Mouse (Mus musculus): ENCODE data around the gene Aadac. TPM values are rescaled to one million over a fixed set of nuclear protein-coding genes. Genes with fewer than 3 reads are reported as not detected.

Aadac gene
- polyA plus RNA-seq (2016; fragmentation: Nextera tagmentation; extraction: Ambion mirVana): not detected in 2 replicates

GRCm38 (mm10) chr3:60025417-60025816 lies at the start of gene Aadac:
TSS of gene Aadac (plus strand) at chr3:60025717.
- WGBS: 90% methylated on average over 1 of the region's 1 CpGs

DNA sequence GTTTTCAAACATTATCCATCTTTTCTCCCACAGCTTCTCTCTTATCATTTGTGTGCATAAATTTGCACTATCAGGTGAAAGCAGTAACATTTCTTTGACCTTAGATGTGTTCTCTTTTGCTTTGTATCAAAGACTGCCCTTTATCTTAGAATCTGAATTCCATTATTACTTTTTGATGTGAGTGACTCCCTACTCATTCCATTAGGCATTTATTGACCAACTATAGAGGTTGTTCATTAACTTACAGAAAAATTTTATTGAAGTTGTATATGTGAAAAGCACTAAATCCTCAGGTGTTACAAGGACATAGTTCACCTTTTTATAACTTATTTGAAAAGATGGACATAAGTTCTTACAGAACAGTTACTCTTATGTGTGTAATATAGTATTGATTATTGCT lies 21.9 kb upstream of the Aadac start:
- no peaks in the 10 kb centered on the region for H3K4me1 ChIP-seq
- no peak overlapping the region for H3K4me3 ChIP-seq
- H3K36me3 ChIP-seq: no peaks in the 10 kb centered on the region
- H3K27me3 ChIP-seq: no peaks in the 10 kb centered on the region
- H3K9me3 ChIP-seq (replicated peaks): no peaks in the 10 kb centered on the region
- H3K4me2 ChIP-seq (replicated peaks): no peak overlapping the region
- ATAC-seq (ENCODE audit: low FRiP score): no peak
- no peak overlapping the region for H3K9ac ChIP-seq
- no peak overlapping the region for H3K27ac ChIP-seq

More at GRCm38 (mm10) chr3:60025417-60025816, at the start of gene Aadac:
- ATAC-seq (ENCODE audit: low FRiP score): no peak
- no peak within 1 kb of the TSS for H3K9ac ChIP-seq
- no peaks in the 10 kb centered on the region for H3K36me3 ChIP-seq
- no peaks in the 10 kb centered on the region for H3K27me3 ChIP-seq
- no peaks in the 10 kb centered on the region for H3K9me3 ChIP-seq (replicated peaks)
- no peak within 1 kb of the TSS for H3K27ac ChIP-seq
- no peak within 1 kb of the TSS for H3K4me2 ChIP-seq (replicated peaks)
- no peak within 1 kb of the TSS for H3K4me3 ChIP-seq
- no peaks in the 10 kb centered on the region for H3K4me1 ChIP-seq

DNA sequence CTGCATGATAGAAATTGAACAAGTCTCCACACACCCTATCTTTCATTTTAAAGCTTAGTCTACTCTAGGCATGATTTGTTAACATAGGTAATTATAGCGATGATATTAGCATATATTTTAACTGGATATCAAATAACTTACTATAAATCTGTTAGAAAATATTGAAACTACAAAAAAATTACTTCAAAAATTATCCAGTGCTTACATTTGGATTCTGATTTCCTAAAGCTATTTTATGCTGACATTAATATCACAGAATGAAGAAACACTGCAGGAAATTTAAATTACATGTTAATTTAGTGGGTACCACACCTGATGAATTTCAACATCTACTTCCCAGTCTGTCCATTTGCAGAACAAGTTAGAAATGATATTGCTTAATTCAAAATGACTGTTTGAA lies 19.1 kb upstream of the Aadac start, which contains the start of gene Aadacl2:
Aadacl2 (plus strand) TSS at position 301 of the 400 bp plus-strand sequence.
- Histone ChIP-seq H3K9me3 (replicated peaks) (no peaks in the 10 kb centered on the region), H3K4me1 (no peaks in the 10 kb centered on the region), H3K27me3 (no peaks in the 10 kb centered on the region), H3K9ac (no peak within 1 kb of the TSS), H3K4me2 (replicated peaks) (no peak within 1 kb of the TSS), H3K4me3 (no peak within 1 kb of the TSS), H3K27ac (no peak within 1 kb of the TSS), H3K36me3 (no peaks in the 10 kb centered on the region)
- ATAC-seq (ENCODE audit: low FRiP score): no peak
- WGBS: 85% methylated on average over 1 of the region's 1 CpGs

DNA sequence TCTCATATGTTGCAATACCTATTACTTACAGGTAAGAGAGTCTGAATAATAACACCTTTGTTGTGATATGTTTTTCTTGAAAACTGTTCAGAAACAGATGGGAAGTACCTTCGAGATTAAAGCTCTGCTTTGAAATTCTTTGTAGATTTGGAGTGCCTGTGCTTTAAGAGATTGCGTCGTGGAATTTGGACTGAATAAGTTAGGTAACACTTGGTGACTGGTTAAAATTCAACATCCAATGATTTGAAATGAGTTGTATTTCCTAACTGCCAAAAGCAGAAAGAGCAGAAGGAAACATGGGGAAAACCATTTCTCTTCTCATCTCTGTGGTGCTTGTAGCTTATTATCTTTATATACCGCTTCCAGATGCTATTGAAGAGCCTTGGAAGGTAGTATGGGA lies 6.0 kb downstream of the Aadac start:
- no peak for ATAC-seq (ENCODE audit: low FRiP score)
- Histone ChIP-seq H3K4me3 (no peak overlapping the region), H3K9ac (no peak overlapping the region), H3K27ac (no peak overlapping the region), H3K4me2 (replicated peaks) (no peak overlapping the region), H3K4me1 (no peaks in the 10 kb centered on the region), H3K36me3 (no peaks in the 10 kb centered on the region), H3K27me3 (no peaks in the 10 kb centered on the region), H3K9me3 (replicated peaks) (no peaks in the 10 kb centered on the region)
- 91% methylated on average over 4 of the region's 4 CpGs for WGBS

DNA sequence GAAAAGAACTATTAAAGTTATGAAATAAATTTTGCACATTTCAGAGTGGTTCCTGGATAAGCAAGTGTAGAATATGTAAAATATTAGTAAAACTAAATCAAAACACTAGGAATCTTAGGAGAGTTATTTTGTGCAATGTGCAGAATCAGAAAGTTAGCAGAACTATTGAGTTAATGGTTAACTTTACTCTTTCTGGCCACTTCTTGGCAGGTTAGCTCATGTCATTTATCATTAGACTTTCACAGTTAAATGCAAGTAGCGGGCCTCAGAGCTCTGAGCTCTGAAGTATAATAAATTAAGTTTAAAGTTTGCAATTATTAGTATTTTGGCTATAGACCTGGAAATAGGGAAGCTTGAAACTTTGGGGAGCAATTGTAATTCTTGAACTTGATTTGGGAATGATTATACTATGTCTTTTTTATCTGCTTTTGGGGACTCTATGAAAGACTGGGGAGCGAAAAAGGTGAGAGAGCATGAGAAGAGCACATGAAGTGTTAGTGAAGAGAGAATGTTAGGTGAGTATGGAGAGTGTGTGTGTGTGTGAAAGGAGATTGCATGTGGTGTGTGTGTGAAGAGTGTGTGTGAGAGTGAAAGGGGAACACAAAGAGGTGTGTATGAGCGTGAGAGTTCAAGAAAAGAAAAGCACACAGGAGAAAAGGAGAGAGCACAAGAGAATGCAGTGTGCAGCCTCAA lies 20.9 kb downstream of the Aadac start:
- Histone ChIP-seq H3K36me3 (no peaks in the 10 kb centered on the region), H3K27me3 (no peaks in the 10 kb centered on the region), H3K9me3 (replicated peaks) (no peaks in the 10 kb centered on the region), H3K4me2 (replicated peaks) (no peak overlapping the region), H3K4me3 (no peak overlapping the region), H3K9ac (no peak overlapping the region), H3K4me1 (no peaks in the 10 kb centered on the region), H3K27ac (no peak overlapping the region)
- WGBS: 86% methylated on average over 3 of the region's 3 CpGs
- ATAC-seq (ENCODE audit: low FRiP score): no peak

DNA sequence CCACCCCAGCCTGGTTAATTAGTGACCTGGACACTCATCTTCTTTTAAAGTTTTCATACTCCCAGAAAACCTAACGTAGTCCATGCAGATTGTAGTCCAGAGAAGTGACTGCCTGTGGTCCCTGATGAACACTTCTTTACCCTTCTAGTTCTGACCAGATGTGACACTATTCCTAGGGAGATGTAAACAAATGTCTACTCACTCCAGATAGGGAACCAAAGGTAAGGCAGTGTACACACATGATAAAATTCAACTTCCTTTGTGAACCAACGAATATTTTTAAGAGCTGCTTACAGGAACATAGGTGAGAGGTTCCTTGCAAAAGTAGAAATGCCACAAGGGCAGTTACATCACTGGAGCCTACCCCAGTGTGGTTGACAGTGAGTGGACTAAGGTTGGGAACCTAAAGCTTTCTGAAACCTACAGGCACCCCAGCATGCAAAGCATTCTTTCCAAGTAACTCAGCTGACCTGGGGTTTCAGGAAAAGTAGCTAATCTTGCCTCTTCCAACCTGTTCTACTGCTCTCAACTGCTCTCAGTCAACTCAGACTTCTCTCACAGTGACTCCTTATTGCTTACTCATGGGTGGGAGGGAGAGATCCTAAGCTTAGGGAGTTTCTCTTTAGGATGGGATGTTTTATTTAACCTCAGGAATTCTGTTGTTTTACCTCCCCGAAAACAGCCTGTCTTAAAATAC lies 27.9 kb downstream of the Aadac start:
- no peak overlapping the region for H3K9ac ChIP-seq
- H3K27me3 ChIP-seq: no peaks in the 10 kb centered on the region
- no peak overlapping the region for H3K27ac ChIP-seq
- H3K9me3 ChIP-seq (replicated peaks): no peaks in the 10 kb centered on the region
- no peaks in the 10 kb centered on the region for H3K4me1 ChIP-seq
- H3K4me3 ChIP-seq: no peak overlapping the region
- no peaks in the 10 kb centered on the region for H3K36me3 ChIP-seq
- no peak overlapping the region for H3K4me2 ChIP-seq (replicated peaks)
- no peak for ATAC-seq (ENCODE audit: low FRiP score)
- 83% methylated on average over 3 of the region's 3 CpGs for WGBS

- no peaks in the 10 kb centered on the region for H3K9me3 ChIP-seq (replicated peaks)
Observed at GRCm38 (mm10) chr3:60053931-60054330, 28.4 kb downstream of the Aadac start.

DNA sequence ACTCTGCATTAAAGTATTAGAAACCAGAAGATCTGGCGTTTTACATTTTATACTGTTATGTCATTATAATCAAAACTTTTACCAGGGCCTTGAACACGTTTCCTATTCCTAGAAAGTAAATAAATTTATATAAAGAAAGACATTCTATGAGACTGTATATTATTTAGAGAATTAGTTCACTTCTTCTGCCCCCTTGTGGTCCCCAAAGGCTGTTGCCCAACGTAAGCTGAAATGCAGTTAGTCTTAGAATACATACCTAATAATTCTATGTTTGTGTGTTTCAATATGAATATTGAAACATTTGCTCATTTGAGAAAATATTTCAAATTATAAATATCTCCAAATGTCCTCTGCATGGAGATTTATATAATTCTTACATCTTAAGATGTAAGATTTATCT lies 30.9 kb downstream of the Aadac start:
- Histone ChIP-seq H3K27ac (no peak overlapping the region), H3K27me3 (no peaks in the 10 kb centered on the region), H3K36me3 (no peaks in the 10 kb centered on the region), H3K4me2 (replicated peaks) (no peak overlapping the region), H3K9ac (no peak overlapping the region), H3K4me3 (no peak overlapping the region), H3K9me3 (replicated peaks) (no peaks in the 10 kb centered on the region), H3K4me1 (no peaks in the 10 kb centered on the region)
- no peak for ATAC-seq (ENCODE audit: low FRiP score)
- WGBS: 28% methylated on average over 3 of the region's 3 CpGs

More at GRCm38 (mm10) chr3:60053931-60054330, 28.4 kb downstream of the Aadac start:
- no peak for ATAC-seq (ENCODE audit: low FRiP score)
- Histone ChIP-seq H3K9ac (no peak overlapping the region), H3K4me3 (no peak overlapping the region), H3K27ac (no peak overlapping the region), H3K36me3 (no peaks in the 10 kb centered on the region), H3K4me2 (replicated peaks) (no peak overlapping the region), H3K4me1 (no peaks in the 10 kb centered on the region), H3K27me3 (no peaks in the 10 kb centered on the region)
- 90% methylated on average over 2 of the region's 2 CpGs for WGBS

DNA sequence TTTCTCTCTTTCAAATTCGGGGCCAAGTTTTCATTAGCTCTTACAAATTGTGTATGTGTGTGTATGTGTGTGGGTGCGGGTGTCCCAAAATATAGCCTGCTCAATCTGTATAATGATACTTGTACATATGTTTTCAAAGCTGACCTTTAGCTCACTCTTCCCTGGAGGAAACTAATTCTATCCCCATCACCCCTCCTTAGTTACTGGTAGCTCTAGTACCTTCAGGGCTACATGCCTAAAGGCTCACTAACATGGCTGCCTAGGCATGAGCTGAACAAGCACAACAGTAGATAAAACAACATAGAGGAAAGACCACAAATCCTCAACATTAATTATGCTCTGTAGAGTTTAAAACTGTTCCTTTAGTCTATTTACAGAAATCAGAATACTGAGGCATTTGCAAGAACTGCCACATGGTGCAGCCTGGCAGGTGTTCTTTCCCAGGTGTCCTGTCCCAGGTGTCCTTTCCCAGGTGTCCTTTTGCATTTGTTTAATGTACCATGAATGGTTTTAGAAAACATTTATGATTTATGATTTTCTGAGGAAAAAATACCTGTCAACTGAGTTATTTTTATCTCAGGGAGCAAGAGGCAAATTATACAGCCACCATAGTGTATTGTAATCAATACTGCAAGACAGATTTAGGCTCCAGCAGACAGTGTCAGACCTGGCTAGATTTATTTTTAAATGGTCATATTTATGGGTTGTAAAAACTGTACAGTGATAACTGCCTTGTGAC lies 31.7 kb downstream of the Aadac start:
- H3K36me3 ChIP-seq: no peaks in the 10 kb centered on the region
- H3K27ac ChIP-seq: no peak overlapping the region
- H3K27me3 ChIP-seq: no peaks in the 10 kb centered on the region
- no peak for ATAC-seq (ENCODE audit: low FRiP score)
- WGBS: 81% methylated on average over 2 of the region's 2 CpGs
- H3K9me3 ChIP-seq (replicated peaks): no peaks in the 10 kb centered on the region
- H3K4me3 ChIP-seq: no peak overlapping the region
- H3K9ac ChIP-seq: no peak overlapping the region
- no peak overlapping the region for H3K4me2 ChIP-seq (replicated peaks)
- H3K4me1 ChIP-seq: no peaks in the 10 kb centered on the region

GRCm38 (mm10) chr3:60057809-60058082 lies 32.2 kb downstream of the Aadac start:
- no peaks in the 10 kb centered on the region for H3K4me1 ChIP-seq
- no peak overlapping the region for H3K27ac ChIP-seq
- H3K27me3 ChIP-seq: no peaks in the 10 kb centered on the region
- H3K4me3 ChIP-seq: no peak overlapping the region
- H3K36me3 ChIP-seq: no peaks in the 10 kb centered on the region
- ATAC-seq (ENCODE audit: low FRiP score): no peak
- WGBS: 80% methylated on average over 1 of the region's 1 CpGs
- H3K4me2 ChIP-seq (replicated peaks): no peak overlapping the region
- no peak overlapping the region for H3K9ac ChIP-seq
- H3K9me3 ChIP-seq (replicated peaks): no peaks in the 10 kb centered on the region

- WGBS: 68% methylated on average over 1 of the region's 1 CpGs
- no peak overlapping the region for H3K4me2 ChIP-seq (replicated peaks)
- no peaks in the 10 kb centered on the region for H3K9me3 ChIP-seq (replicated peaks)
- H3K27me3 ChIP-seq: no peaks in the 10 kb centered on the region
- H3K36me3 ChIP-seq: no peaks in the 10 kb centered on the region
- no peak overlapping the region for H3K27ac ChIP-seq
- H3K9ac ChIP-seq: no peak overlapping the region
- no peak for ATAC-seq (ENCODE audit: low FRiP score)
- H3K4me3 ChIP-seq: no peak overlapping the region
- peaks cover 10% of the 10 kb centered on the region; the same call in 1 of the 2 replicates for H3K4me1 ChIP-seq
Observed at GRCm38 (mm10) chr3:60078883-60079415, 53.4 kb downstream of the Aadac start.

DNA sequence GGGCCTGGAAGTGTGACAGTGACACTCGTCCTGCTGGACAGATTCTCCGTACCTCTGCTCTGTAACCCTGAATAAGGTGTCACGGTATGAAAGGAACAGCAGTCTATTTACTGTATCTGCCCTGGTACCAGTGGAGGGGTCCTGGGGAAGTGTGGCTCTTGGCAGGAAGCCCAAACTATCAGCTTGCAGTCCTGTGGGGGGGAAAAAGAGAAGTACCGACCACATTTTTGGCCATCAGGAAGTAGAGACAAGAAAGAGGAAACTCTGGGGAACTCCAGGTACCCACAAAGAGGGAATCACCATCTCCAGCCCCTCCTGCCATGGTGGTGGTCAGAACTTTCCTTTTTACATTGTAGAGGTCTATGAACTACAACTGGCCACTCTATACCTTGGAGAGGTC lies 55.1 kb downstream of the Aadac start:
- H3K4me2 ChIP-seq (replicated peaks): no peak overlapping the region
- H3K27ac ChIP-seq: no peak overlapping the region
- 52% methylated on average over 4 of the region's 4 CpGs for WGBS
- H3K9me3 ChIP-seq (replicated peaks): no peaks in the 10 kb centered on the region
- H3K27me3 ChIP-seq: no peaks in the 10 kb centered on the region
- 0 out of 2 replicates have a peak, but pooled peaks have one; percentile 39 for ATAC-seq (ENCODE audit: low FRiP score)
- H3K4me1 ChIP-seq: peaks cover 10% of the 10 kb centered on the region; the same call in 1 of the 2 replicates
- no peak overlapping the region for H3K9ac ChIP-seq
- no peaks in the 10 kb centered on the region for H3K36me3 ChIP-seq
- no peak overlapping the region for H3K4me3 ChIP-seq
